Mouse (Mus musculus): ENCODE data around the gene Pet100.

GRCm38 (mm10) chr8:3586993-3587390, 34.4 kb upstream of the Pet100 start, which contains the start of gene Camsap3:
- TF ChIP-seq POLR2A (IDR thresholded peaks at IDR 0.05; ENCODE audit: control insufficient read depth, low read depth, low read length) (no peak), CTCF (IDR thresholded peaks at IDR 0.05; ENCODE audit: control insufficient read depth, insufficient read depth, insufficient replicate concordance, low read depth, low read length) (no peak)

Measured in testis, adult 2 months (tissue).